Mouse (Mus musculus) midbrain, embryonic 16.5 days (tissue): Measurements from ENCODE around the gene 9130019O22Rik. TPM values are rescaled to one million over a fixed set of nuclear protein-coding genes. Genes with fewer than 3 reads are reported as not detected.
A peak's percentile ranks its signal among the peaks of the same experiment; 100 is the strongest.
"Not testable (repeated sequence)": the region's sequence is repeated elsewhere in the genome, so short reads cannot be mapped to it uniquely, and the experiment has no call there.

Experiments used
- ATAC-seq: fragments of 200-750 bp; cut with Nextera tagmentation; 2 replicates; pipeline ENCODE4 v1.8.0; 2017; ENCODE audit warnings: moderate TSS enrichment
- H3K27ac ChIP-seq: fragments of 300-500 bp; sonication (generic); 2 replicates; pipeline ENCODE4 v1.5.1; 2014; ENCODE audit warnings: mild to moderate bottlenecking, low read length, mixed read lengths
- H3K27me3 ChIP-seq: fragments of 300-500 bp; sonication (generic); 2 replicates; pipeline ENCODE4 v1.6.1; 2014; ENCODE audit warnings: low read depth, low read length, mixed read lengths; ENCODE audit not compliant: control insufficient read depth, insufficient read depth
- H3K36me3 ChIP-seq: fragments of 300-500 bp; sonication (generic); 2 replicates; pipeline ENCODE4 v1.6.1; 2014; ENCODE audit warnings: mild to moderate bottlenecking, low read length, moderate library complexity, mixed read lengths; ENCODE audit not compliant: control insufficient read depth, insufficient read depth
- H3K4me1 ChIP-seq: fragments of 300-500 bp; sonication (generic); 2 replicates; pipeline ENCODE4 v1.6.1; 2014; ENCODE audit warnings: mild to moderate bottlenecking, low read length, mixed read lengths; ENCODE audit not compliant: control insufficient read depth, insufficient read depth
- H3K4me2 ChIP-seq: fragments of 300-500 bp; sonication (generic); 2 replicates; pipeline ENCODE4 v1.6.1; 2014; ENCODE audit warnings: mild to moderate bottlenecking, low read length, mixed read lengths
- H3K4me3 ChIP-seq: fragments of 300-500 bp; sonication (generic); 2 replicates; pipeline ENCODE4 v1.5.1; 2014; ENCODE audit warnings: low read depth, mild to moderate bottlenecking, low read length, moderate library complexity, mixed read lengths
- H3K9ac ChIP-seq: fragments of 300-500 bp; sonication (generic); 2 replicates; pipeline ENCODE4 v1.6.1; 2014; ENCODE audit warnings: low read depth, low read length, mixed read lengths
- H3K9me3 ChIP-seq: fragments of 300-500 bp; sonication (generic); replicated peaks from 2 replicates; pipeline ENCODE4 v1.6.1; 2014; ENCODE audit warnings: mild to moderate bottlenecking, low read length, mixed read lengths; ENCODE audit not compliant: control insufficient read depth, poor library complexity, severe bottlenecking
- WGBS: fragments of 180-500 bp; shearing (Covaris S2); extraction: QIAGEN DNeasy Blood & Tissue Kit; methylation state at CpG from one replicate; pipeline ENCODE4 v1.1.7; 2014; 5-methylcytosine and 5-hydroxymethylcytosine counted together
- polyA plus RNA-seq: library from polyadenylated mRNA; unstranded; fragments of >200 nt; fragmentation: Nextera tagmentation; extraction: Ambion mirVana; gene quantifications from 2 replicates; pipeline ENCODE4 v1.2.1, GENCODE M21; 2015

9130019O22Rik gene
- polyA plus RNA-seq, 1 experiment from 2014 or later, result 4.6 TPM

- no peaks in the 10 kb centered on the region for H3K27me3 ChIP-seq
- peaks cover 9% of the 10 kb centered on the region for H3K36me3 ChIP-seq
- H3K4me2 ChIP-seq, result peak within 1 kb of the TSS; percentile 79
- peak within 1 kb of the TSS; percentile 94 for H3K9ac ChIP-seq
- H3K9me3 ChIP-seq, result no peaks in the 10 kb centered on the region
- ATAC-seq, result peak; percentile 94
- WGBS, result 0% methylated on average over 68 of the region's 76 CpGs
- H3K4me1 ChIP-seq, result peaks cover 16% of the 10 kb centered on the region
- H3K27ac ChIP-seq, result peak within 1 kb of the TSS; percentile 97
- H3K4me3 ChIP-seq, result peak within 1 kb of the TSS; percentile 91
These were observed 41.2 kb downstream of the 9130019O22Rik start, which contains the start of gene Zfp768 for GRCm38 (mm10) chr7:127345512-127346325. Zfp768 (minus strand) TSS chr7:127345589.

- under 1% methylated on average over 42 of the region's 42 CpGs for WGBS
- H3K27me3 ChIP-seq, result no peaks in the 10 kb centered on the region
- H3K27ac ChIP-seq, result peak overlapping the region; percentile 97
- peak overlapping the region; percentile 94 for H3K9ac ChIP-seq
- H3K36me3 ChIP-seq, result peaks cover 9% of the 10 kb centered on the region
- no peaks in the 10 kb centered on the region for H3K9me3 ChIP-seq
- peak overlapping the region; percentile 79 for H3K4me2 ChIP-seq
- peak; percentile 43 for ATAC-seq
- peak overlapping the region; percentile 91 for H3K4me3 ChIP-seq
- peaks cover 16% of the 10 kb centered on the region for H3K4me1 ChIP-seq
These were observed 41.9 kb downstream of the 9130019O22Rik start for GRCm38 (mm10) chr7:127345092-127345491.

GRCm38 (mm10) chr7:127344371-127344770 lies 42.6 kb downstream of the 9130019O22Rik start:
- Histone ChIP-seq H3K36me3 (peaks cover 9% of the 10 kb centered on the region), H3K9me3 (no peaks in the 10 kb centered on the region), H3K4me2 (peak overlapping the region; percentile 79), H3K9ac (peak overlapping the region; percentile 94), H3K4me3 (peak overlapping the region; percentile 91), H3K4me1 (peaks cover 16% of the 10 kb centered on the region), H3K27ac (no peak overlapping the region), H3K27me3 (no peaks in the 10 kb centered on the region)
- ATAC-seq, result no peak
- WGBS, result 92% methylated on average over 8 of the region's 8 CpGs

GRCm38 (mm10) chr7:127343351-127344019 lies 43.5 kb downstream of the 9130019O22Rik start:
- Histone ChIP-seq H3K4me2 (no peak overlapping the region), H3K9me3 (no peaks in the 10 kb centered on the region), H3K9ac (no peak overlapping the region), H3K27me3 (no peaks in the 10 kb centered on the region), H3K36me3 (peaks cover 9% of the 10 kb centered on the region), H3K4me1 (peaks cover 16% of the 10 kb centered on the region), H3K27ac (no peak overlapping the region), H3K4me3 (no peak overlapping the region)
- ATAC-seq, result no peak
- 97% methylated on average over 38 of the region's 38 CpGs for WGBS

- Histone ChIP-seq H3K9ac (no peak overlapping the region), H3K4me3 (no peak overlapping the region), H3K9me3 (no peaks in the 10 kb centered on the region), H3K4me2 (no peak overlapping the region), H3K36me3 (peaks cover 9% of the 10 kb centered on the region), H3K4me1 (peaks cover 16% of the 10 kb centered on the region), H3K27me3 (no peaks in the 10 kb centered on the region), H3K27ac (no peak overlapping the region)
- ATAC-seq, result no peak
- 93% methylated on average over 7 of the region's 7 CpGs for WGBS
These were observed 44.1 kb downstream of the 9130019O22Rik start for GRCm38 (mm10) chr7:127342888-127343287.

- Histone ChIP-seq H3K27me3 (no peaks in the 10 kb centered on the region), H3K4me3 (no peak overlapping the region), H3K36me3 (peaks cover 9% of the 10 kb centered on the region), H3K4me2 (no peak overlapping the region), H3K27ac (no peak overlapping the region), H3K9me3 (no peaks in the 10 kb centered on the region), H3K4me1 (peaks cover 16% of the 10 kb centered on the region), H3K9ac (no peak overlapping the region)
- ATAC-seq, result no peak
- WGBS, result 74% methylated on average over 4 of the region's 4 CpGs
These were observed 44.6 kb downstream of the 9130019O22Rik start for GRCm38 (mm10) chr7:127342332-127342731.

- H3K9me3 ChIP-seq, H3K27me3 ChIP-seq, H3K36me3 ChIP-seq, H3K9ac ChIP-seq, H3K4me2 ChIP-seq, ATAC-seq, H3K4me3 ChIP-seq, H3K27ac ChIP-seq: not testable (repeated sequence)
- H3K4me1 ChIP-seq, result peaks cover 12% of the 10 kb centered on the region
- 93% methylated on average over 6 of the region's 6 CpGs for whole genome bisulfite sequencing
These were observed 45.1 kb downstream of the 9130019O22Rik start for GRCm38 (mm10) chr7:127341861-127342260.

- H3K36me3 ChIP-seq, result peaks cover 9% of the 10 kb centered on the region
- 99% methylated on average over 8 of the region's 8 CpGs for WGBS
- peaks cover 7% of the 10 kb centered on the region for H3K4me1 ChIP-seq
- no peaks in the 10 kb centered on the region for H3K27me3 ChIP-seq
- no peak overlapping the region for H3K9ac ChIP-seq
- H3K4me2 ChIP-seq, result no peak overlapping the region
- ATAC-seq, result no peak
- H3K27ac ChIP-seq, result no peak overlapping the region
- no peak overlapping the region for H3K4me3 ChIP-seq
- H3K9me3 ChIP-seq, result no peaks in the 10 kb centered on the region
These were observed 45.6 kb downstream of the 9130019O22Rik start for GRCm38 (mm10) chr7:127341356-127341755.

- Histone ChIP-seq H3K27ac (no peak overlapping the region), H3K27me3 (no peaks in the 10 kb centered on the region), H3K36me3 (no peaks in the 10 kb centered on the region), H3K4me3 (no peak overlapping the region), H3K9me3 (no peaks in the 10 kb centered on the region), H3K4me2 (no peak overlapping the region), H3K4me1 (no peaks in the 10 kb centered on the region), H3K9ac (no peak overlapping the region)
- ATAC-seq, result no peak
- WGBS, result 76% methylated on average over 4 of the region's 4 CpGs
These were observed 49.3 kb downstream of the 9130019O22Rik start for GRCm38 (mm10) chr7:127337636-127338035.
